Mouse (Mus musculus): Measurements from ENCODE around the gene Snd1. TPM values are rescaled to one million over a fixed set of nuclear protein-coding genes. Genes with fewer than 3 reads are reported as not detected.
"Not testable (repeated sequence)": the region's sequence is repeated elsewhere in the genome, so short reads cannot be mapped to it uniquely, and the experiment has no call there.

Snd1 gene
- polyA plus RNA-seq, 1 experiment from 2014 or later = 82.0 TPM

DNA sequence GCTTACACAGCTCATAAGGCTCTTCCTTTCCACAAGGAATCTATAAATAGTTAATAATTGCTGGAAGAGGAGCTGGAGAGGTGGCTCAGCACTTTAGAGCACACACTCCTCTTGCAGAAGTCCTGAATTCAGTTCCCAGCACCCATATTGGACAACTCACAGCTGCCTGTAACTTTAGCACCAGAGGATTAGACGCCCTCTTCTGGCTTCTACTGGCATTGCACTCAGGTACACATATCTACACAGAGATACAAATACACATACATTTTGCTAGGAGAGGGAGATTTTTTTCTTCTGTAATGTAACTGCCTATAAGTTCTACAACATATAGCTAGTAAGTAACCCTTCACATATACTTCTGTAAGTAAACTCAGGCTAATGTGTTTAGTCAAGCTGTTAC is 440.0 kb downstream of the Snd1 start:
- no peak overlapping the region for H3K27ac ChIP-seq
- WGBS = 28% methylated on average over 1 of the region's 1 CpGs
- no peak overlapping the region for H3K4me3 ChIP-seq
- H3K4me2 ChIP-seq = no peak overlapping the region
- H3K36me3 ChIP-seq (replicated peaks) = no peaks in the 10 kb centered on the region
- H3K27me3 ChIP-seq (replicated peaks) = no peaks in the 10 kb centered on the region
- no peaks in the 10 kb centered on the region for H3K9me3 ChIP-seq
- peaks cover 4% of the 10 kb centered on the region; the same call in 1 of the 2 replicates for H3K4me1 ChIP-seq
- ATAC-seq (replicated peaks) = no peak
- H3K9ac ChIP-seq = no peak overlapping the region

DNA sequence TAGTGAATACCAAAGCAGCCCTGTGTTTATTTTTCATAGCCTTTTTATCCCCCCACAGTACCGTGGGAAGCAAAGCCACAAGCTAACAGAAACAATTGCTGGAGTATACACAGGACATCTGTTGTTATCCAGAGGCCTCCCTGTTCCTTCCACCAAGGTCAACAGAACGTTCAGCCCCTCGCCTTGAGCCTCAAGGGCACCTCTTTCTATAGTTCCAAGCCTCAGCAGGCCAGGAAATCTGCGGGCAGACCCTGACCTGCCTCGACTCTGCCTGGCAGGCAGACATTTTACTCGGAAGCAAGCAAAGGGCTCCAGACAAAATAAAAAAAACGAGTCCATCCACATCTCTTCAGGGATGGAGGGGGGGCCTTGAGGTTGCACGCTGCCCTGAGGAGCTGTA is 441.7 kb downstream of the Snd1 start:
- Histone ChIP-seq H3K36me3 (replicated peaks) (no peaks in the 10 kb centered on the region), H3K27ac (no peak overlapping the region), H3K4me2 (no peak overlapping the region), H3K4me1 (peaks cover 4% of the 10 kb centered on the region; the same call in 1 of the 2 replicates), H3K4me3 (no peak overlapping the region), H3K27me3 (replicated peaks) (no peaks in the 10 kb centered on the region), H3K9me3 (no peaks in the 10 kb centered on the region), H3K9ac (no peak overlapping the region)
- ATAC-seq (replicated peaks) = no peak
- WGBS = 55% methylated on average over 8 of the region's 8 CpGs

DNA sequence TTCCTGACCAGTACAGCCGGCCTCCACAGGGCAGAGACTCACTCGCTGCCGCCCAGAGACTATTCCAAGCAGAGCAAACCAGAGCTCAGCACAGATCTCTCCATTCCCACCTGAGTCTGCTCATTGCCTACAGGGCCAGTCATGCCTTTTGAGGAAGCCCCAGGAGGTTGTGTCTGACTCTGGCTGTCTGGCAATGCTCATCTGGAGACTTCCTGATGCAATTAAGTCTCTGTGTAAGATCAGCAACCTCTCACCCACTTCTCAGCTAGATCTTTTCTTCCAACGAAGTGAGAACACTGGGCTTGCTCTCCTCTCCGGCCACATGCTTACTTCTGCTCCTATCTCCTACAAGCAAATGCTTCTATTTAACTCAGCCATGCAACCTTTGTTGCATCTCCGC is 444.4 kb downstream of the Snd1 start:
- H3K4me3 ChIP-seq = no peak overlapping the region
- no peak for ATAC-seq (replicated peaks)
- no peaks in the 10 kb centered on the region for H3K36me3 ChIP-seq (replicated peaks)
- H3K4me1 ChIP-seq = peaks cover 9% of the 10 kb centered on the region
- no peaks in the 10 kb centered on the region for H3K9me3 ChIP-seq
- no peak overlapping the region for H3K27ac ChIP-seq
- no peaks in the 10 kb centered on the region for H3K27me3 ChIP-seq (replicated peaks)
- H3K9ac ChIP-seq = no peak overlapping the region
- WGBS = 51% methylated on average over 6 of the region's 6 CpGs
- H3K4me2 ChIP-seq = no peak overlapping the region

DNA sequence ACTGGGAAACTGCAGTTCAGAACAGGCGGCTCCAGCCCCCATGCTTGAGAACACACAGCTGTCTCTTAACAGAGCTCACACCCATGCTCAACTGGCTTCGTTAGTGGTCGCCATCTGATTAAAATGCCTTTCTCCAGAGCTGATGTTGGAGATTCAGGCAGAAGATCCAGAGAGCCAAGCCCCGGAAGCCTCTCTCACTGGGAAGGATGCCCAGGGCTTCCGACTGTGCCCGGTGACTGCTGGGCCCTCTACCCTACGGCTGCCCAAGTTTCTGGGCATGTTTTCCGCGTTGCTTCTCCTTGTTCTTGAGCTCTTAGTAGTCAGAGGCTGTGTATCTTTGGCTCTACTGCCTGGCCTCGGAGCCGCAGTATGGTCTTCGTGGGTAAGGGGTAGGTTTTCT is 447.4 kb downstream of the Snd1 start:
- no peak for ATAC-seq (replicated peaks)

DNA sequence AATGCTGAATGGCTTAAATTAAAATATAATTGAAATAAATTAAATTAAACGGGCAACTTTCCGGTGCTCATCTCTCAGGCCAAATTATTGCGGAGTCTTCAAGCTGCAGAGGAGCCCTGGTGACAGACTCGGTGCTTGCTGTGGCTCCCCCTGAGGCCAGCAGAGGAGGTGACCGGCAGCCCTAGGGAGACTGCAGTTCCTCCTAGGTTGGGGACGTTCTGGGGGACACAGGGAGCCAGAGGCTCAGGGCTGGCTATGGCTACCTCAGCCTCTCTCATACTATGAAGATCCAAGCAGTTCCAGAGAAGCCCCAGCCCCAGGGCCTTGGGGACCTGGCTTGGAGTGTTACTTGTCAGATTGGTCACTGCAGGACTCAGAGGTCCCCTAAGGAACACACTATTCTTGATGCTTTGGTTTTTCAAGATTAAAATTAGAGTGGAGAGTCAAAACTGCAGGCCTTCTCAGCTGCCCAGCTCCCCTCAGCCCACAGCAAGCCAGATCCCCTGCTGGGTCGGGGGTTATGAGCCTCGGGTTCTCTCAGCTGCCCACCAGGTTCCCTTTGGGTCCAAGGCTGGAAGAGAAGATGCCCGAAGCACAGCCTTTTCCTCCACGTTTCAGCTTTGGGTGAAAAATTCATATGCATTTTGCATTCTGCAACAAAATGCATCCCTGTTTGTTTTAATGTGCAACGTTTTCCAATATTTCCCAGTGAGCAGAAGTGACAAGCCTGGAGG is 448.3 kb downstream of the Snd1 start:
- WGBS = 71% methylated on average over 11 of the region's 11 CpGs
- ATAC-seq (replicated peaks) = no peak
- H3K36me3 ChIP-seq (replicated peaks) = no peaks in the 10 kb centered on the region
- no peak overlapping the region for H3K27ac ChIP-seq
- H3K4me2 ChIP-seq = no peak overlapping the region
- no peaks in the 10 kb centered on the region for H3K27me3 ChIP-seq (replicated peaks)
- no peak overlapping the region for H3K9ac ChIP-seq
- H3K4me1 ChIP-seq = peaks cover 9% of the 10 kb centered on the region
- no peak overlapping the region for H3K4me3 ChIP-seq
- H3K9me3 ChIP-seq = no peaks in the 10 kb centered on the region

More for the DNA sequence above, 447.4 kb downstream of the Snd1 start:
- Histone ChIP-seq H3K27ac (no peak overlapping the region), H3K27me3 (replicated peaks) (no peaks in the 10 kb centered on the region), H3K4me2 (no peak overlapping the region), H3K9ac (no peak overlapping the region), H3K9me3 (no peaks in the 10 kb centered on the region), H3K4me3 (no peak overlapping the region), H3K4me1 (peaks cover 9% of the 10 kb centered on the region), H3K36me3 (replicated peaks) (no peaks in the 10 kb centered on the region)
- WGBS = 91% methylated on average over 12 of the region's 12 CpGs

DNA sequence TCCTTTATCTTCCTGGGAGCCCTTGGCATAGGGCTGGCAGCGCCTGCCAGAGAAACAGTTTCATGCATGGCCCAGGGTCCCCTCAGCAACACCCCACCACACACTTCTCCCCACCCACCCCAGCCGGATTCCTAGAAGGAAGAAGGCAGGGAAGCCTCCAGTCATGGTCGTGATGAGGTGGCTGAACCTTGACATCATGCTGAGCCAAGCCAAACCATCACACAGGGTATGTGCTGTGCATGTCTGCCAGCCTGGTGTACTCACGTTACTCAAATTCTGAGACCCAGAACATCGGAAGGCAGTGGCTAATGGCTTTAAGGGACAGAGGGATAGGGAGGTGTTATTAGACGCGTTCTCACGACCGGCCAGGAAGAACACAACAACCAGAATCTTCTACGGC is 448.9 kb downstream of the Snd1 start:
- ATAC-seq (replicated peaks) = peak; percentile 56; the same call in 1 of the 2 replicates
- Histone ChIP-seq H3K9ac (no peak overlapping the region), H3K36me3 (replicated peaks) (no peaks in the 10 kb centered on the region), H3K9me3 (no peaks in the 10 kb centered on the region), H3K4me3 (no peak overlapping the region), H3K27me3 (replicated peaks) (no peaks in the 10 kb centered on the region), H3K27ac (no peak overlapping the region), H3K4me2 (no peak overlapping the region), H3K4me1 (peaks cover 9% of the 10 kb centered on the region)
- WGBS = 85% methylated on average over 10 of the region's 10 CpGs

DNA sequence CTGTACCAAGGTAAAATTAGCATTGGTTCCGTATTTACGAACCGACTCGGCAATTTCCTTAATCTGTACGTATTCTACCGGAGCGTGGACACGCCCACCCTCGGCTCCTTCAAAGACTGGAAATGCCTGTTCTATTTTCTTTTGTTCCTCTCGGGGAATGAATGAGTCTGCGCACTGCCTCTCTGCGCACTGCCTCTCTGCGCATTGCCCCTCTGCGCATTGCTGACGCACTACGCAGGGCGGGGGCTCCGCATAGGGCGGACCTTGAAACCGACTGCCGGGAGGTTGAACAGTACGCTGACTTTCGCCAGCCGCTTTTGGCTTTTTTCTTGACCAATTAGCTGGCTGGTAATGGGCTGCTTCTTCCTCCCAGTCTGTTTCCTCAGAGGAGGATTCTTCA is 453.0 kb downstream of the Snd1 start:
- 73% methylated on average over 13 of the region's 24 CpGs for WGBS
- H3K9me3 ChIP-seq; H3K27me3 ChIP-seq (replicated peaks); H3K9ac ChIP-seq; H3K36me3 ChIP-seq (replicated peaks); H3K4me3 ChIP-seq; H3K4me2 ChIP-seq; ATAC-seq (replicated peaks); H3K27ac ChIP-seq: not testable (repeated sequence)
- peaks cover 23% of the 10 kb centered on the region for H3K4me1 ChIP-seq

DNA sequence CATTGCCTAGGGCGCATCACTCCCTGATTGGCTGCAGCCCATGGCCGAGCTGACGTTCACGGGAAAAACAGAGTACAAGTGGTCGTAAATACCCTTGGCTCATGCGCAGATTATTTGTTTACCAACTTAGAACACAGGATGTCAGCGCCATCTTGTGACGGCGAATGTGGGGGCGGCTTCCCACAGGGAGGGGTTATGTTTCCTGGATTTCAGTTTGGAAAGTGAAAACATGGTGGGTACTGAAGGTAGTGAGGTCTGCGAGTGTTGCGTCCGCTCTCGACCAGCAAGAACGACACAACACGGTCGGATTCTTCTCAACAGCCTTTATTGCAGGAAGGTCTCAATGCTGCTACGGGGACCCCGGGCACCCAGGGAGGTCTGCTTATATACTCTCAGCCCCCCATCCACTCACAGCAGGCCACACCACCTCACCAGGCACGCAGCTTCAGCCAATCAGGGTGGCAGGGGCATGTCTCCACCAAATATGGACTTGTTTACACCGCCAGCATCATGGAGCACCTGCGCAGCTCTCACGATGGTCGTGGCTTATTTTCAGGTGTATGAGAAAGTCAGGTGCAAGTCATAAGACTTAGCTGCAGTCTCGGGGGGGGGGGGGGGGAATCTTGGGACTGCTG is 454.3 kb downstream of the Snd1 start:
- not testable (repeated sequence) for H3K27ac ChIP-seq; H3K27me3 ChIP-seq (replicated peaks); H3K36me3 ChIP-seq (replicated peaks); H3K9me3 ChIP-seq; H3K4me3 ChIP-seq; ATAC-seq (replicated peaks); H3K9ac ChIP-seq
- Histone ChIP-seq H3K4me2 (peak overlapping the region; percentile 29), H3K4me1 (peaks cover 18% of the 10 kb centered on the region)
- 79% methylated on average over 20 of the region's 25 CpGs for WGBS

DNA sequence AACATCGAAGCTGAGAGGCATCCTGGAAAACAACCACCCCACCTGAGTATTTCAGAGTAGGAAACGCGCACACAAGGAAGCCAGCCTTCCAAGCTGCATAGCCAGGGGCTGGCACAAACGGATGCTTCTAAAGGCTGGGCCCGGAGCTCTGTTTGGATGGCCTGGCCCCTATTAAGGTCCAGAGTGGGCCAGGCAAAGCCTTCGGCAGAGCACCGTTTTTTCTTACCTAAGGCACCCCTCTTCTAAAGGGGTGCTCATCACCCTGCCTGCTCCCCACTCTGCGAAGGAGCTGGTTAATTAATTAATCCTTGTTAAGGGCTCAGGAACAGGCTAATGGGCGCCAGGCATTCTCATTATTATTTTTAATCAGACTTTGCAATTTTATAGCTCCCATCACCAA is 456.3 kb downstream of the Snd1 start:
- WGBS = 27% methylated on average over 9 of the region's 9 CpGs
- H3K9me3 ChIP-seq = no peaks in the 10 kb centered on the region
- H3K36me3 ChIP-seq (replicated peaks) = no peaks in the 10 kb centered on the region
- H3K4me3 ChIP-seq = no peak overlapping the region
- no peaks in the 10 kb centered on the region for H3K27me3 ChIP-seq (replicated peaks)
- H3K4me1 ChIP-seq = peaks cover 18% of the 10 kb centered on the region
- H3K9ac ChIP-seq = 0 out of 2 replicates have a peak overlapping the region, but pooled peaks have one; percentile 16
- ATAC-seq (replicated peaks) = peak; percentile 52
- peak overlapping the region; percentile 56 for H3K4me2 ChIP-seq
- no peak overlapping the region for H3K27ac ChIP-seq

DNA sequence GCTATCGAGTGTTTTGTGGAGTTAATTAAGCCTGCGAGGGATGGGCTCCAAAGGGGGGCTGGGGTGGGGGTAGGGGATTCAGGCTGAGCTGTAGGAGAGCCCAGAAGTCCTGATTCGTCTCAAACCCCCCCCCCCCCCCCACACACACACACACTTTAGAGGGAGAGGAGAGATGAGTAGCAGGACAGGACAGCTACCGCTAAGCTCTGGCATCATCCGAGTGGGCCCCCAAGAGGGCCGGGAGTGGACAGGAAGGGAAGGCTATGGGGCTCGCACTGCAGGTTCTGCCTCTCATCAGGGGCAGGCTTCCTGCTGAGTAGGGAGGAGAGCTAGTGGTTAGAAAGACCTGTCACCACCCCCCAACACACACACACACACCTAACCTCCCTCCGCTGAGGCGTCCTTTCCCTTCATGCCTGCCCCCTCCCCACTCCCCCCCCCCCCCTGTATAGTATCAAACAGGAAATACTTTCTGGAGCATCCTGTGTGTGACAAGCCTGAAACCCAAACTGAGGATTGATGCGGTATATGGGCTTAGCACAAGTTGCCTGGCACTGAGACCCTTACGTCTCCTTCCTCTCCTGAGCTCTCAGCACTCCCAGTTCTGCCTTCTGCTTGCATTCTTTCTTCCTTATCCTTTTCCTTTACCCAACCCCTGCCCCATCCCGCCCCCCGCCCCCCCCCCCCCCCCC is 456.8 kb downstream of the Snd1 start:
- H3K27ac ChIP-seq = no peak overlapping the region
- 0 out of 2 replicates have a peak overlapping the region, but pooled peaks have one; percentile 16 for H3K9ac ChIP-seq

DNA sequence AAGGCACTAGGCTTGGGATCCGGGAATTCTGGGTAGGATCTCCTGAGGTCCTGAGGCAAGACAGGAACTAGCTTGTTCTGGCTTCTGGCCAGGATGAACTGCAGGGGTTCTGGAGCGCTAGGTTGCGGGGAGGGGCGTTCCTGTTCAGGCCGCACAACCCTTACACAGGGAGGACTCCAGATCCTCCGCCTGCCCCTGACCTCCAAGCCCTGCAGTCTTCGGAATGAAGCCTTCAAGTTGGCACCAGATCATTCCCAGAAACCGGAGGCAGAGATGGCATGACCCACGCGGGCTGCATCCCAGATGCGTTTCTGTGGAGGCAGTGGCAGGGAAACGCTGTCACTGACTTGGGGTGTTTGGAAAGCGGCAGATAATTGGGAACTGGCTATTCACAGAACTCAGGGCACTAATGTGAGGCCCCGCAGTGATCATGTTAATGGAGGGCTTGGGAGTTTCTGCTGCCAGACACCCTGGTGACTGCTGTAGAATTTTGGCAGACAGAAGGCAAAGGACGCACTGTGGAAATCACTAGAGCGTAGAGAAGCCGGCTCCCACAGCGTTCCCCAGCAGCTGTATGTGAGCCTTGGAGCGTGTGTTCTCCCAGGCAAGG is 457.5 kb downstream of the Snd1 start:
- H3K9me3 ChIP-seq = no peaks in the 10 kb centered on the region
- H3K36me3 ChIP-seq (replicated peaks) = no peaks in the 10 kb centered on the region
- H3K4me3 ChIP-seq = peak overlapping the region; percentile 28
- H3K9ac ChIP-seq = peak overlapping the region; percentile 32; the same call in 1 of the 2 replicates
- WGBS = 3% methylated on average over 18 of the region's 19 CpGs
- peak; percentile 53 for ATAC-seq (replicated peaks)
- peaks cover 18% of the 10 kb centered on the region for H3K4me1 ChIP-seq
- peak overlapping the region; percentile 32; the same call in 1 of the 2 replicates for H3K27ac ChIP-seq
- H3K4me2 ChIP-seq = peak overlapping the region; percentile 56
- H3K27me3 ChIP-seq (replicated peaks) = no peaks in the 10 kb centered on the region

More for the DNA sequence above, 456.8 kb downstream of the Snd1 start:
- 4% methylated on average over 9 of the region's 13 CpGs for WGBS
- H3K4me2 ChIP-seq = peak overlapping the region; percentile 56
- peaks cover 18% of the 10 kb centered on the region for H3K4me1 ChIP-seq
- H3K36me3 ChIP-seq (replicated peaks) = no peaks in the 10 kb centered on the region
- H3K27me3 ChIP-seq (replicated peaks) = no peaks in the 10 kb centered on the region
- peak; percentile 75 for ATAC-seq (replicated peaks)
- H3K9me3 ChIP-seq = no peaks in the 10 kb centered on the region
- H3K4me3 ChIP-seq = peak overlapping the region; percentile 28

DNA sequence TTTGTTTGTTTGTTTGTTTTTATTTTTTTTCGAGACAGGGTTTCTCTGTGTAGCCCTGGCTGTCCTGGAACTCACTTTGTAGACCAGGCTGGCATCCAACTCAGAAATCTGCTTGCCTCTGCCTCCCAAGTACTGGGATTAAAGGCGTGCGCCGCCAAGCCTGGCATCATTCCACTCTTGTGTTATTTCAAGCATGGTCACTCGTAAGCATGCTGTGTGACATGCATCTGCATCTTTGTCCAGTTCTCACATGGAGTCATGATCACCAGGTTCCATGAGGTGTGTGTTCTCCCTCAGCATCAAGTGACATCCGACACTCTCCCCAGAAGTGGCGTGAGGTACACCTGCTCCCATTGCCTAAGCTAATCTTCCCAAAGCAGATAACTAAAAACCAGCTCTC is 460.8 kb downstream of the Snd1 start:
- ATAC-seq (replicated peaks) = no peak
- Histone ChIP-seq H3K9ac (no peak overlapping the region), H3K4me2 (no peak overlapping the region)

More for the DNA sequence above, 460.8 kb downstream of the Snd1 start:
- H3K4me3 ChIP-seq = no peak overlapping the region
- H3K27me3 ChIP-seq (replicated peaks) = no peaks in the 10 kb centered on the region
- H3K9me3 ChIP-seq = no peaks in the 10 kb centered on the region
- H3K36me3 ChIP-seq (replicated peaks) = no peaks in the 10 kb centered on the region
- 90% methylated on average over 7 of the region's 7 CpGs for WGBS
- H3K27ac ChIP-seq = no peak overlapping the region
- peaks cover 18% of the 10 kb centered on the region for H3K4me1 ChIP-seq
